Mouse (Mus musculus) CH12.LX (cell line): Measurements from ENCODE around the gene Cltc.

ENCODE experiments used
- CHD2 ChIP-seq: IDR thresholded peaks from 2 replicates; pipeline ENCODE4 v1.6.1; 2011; ENCODE audit warnings: low read length, improper control_type of control experiment
- CTCF ChIP-seq, 2 experiments: IDR thresholded peaks in 1 of 2; conservative IDR thresholded peaks in 1 of 2; 2 replicates each; pipeline ENCODE4 v1.5.1; 2011 to 2012; ENCODE audit warnings: low read depth in 2 of 2, low read length in 2 of 2, improper control_type of control experiment in 1 of 2, inconsistent platforms in 1 of 2, mild to moderate bottlenecking in 1 of 2, moderate library complexity in 1 of 2
- E2F4 ChIP-seq: IDR thresholded peaks from 2 replicates; pipeline ENCODE4 v1.6.1; 2011; ENCODE audit warnings: low read depth, low read length, improper control_type of control experiment; ENCODE audit not compliant: insufficient replicate concordance
- ELF1 ChIP-seq: IDR thresholded peaks from 2 replicates; pipeline ENCODE4 v1.6.1; 2014; ENCODE audit warnings: low read depth, mild to moderate bottlenecking, inconsistent platforms, low read length, improper control_type of control experiment
- EP300 ChIP-seq: IDR thresholded peaks from 2 replicates; pipeline ENCODE4 v1.6.1; 2011; ENCODE audit warnings: low read length, improper control_type of control experiment
- GABPA ChIP-seq: IDR thresholded peaks from 2 replicates; pipeline ENCODE4 v1.6.1; 2012; ENCODE audit warnings: low read depth, low read length, improper control_type of control experiment, inconsistent platforms; ENCODE audit not compliant: insufficient replicate concordance
- MYC ChIP-seq: IDR thresholded peaks from 2 replicates; pipeline ENCODE4 v1.6.1; 2011; ENCODE audit warnings: low read depth, mild to moderate bottlenecking, improper control_type of control experiment, low read length
- NELFE ChIP-seq: IDR thresholded peaks from 2 replicates; pipeline ENCODE4 v1.6.1; 2011; ENCODE audit warnings: low read depth, low read length, improper control_type of control experiment
- POLR2A ChIP-seq: IDR thresholded peaks from 2 replicates; pipeline ENCODE4 v1.6.1; 2011; ENCODE audit warnings: low read depth, mild to moderate bottlenecking, improper control_type of control experiment, low read length
- SIN3A ChIP-seq: IDR thresholded peaks from 2 replicates; pipeline ENCODE4 v1.6.1; 2012; ENCODE audit warnings: low read length, improper control_type of control experiment, inconsistent platforms

DNA sequence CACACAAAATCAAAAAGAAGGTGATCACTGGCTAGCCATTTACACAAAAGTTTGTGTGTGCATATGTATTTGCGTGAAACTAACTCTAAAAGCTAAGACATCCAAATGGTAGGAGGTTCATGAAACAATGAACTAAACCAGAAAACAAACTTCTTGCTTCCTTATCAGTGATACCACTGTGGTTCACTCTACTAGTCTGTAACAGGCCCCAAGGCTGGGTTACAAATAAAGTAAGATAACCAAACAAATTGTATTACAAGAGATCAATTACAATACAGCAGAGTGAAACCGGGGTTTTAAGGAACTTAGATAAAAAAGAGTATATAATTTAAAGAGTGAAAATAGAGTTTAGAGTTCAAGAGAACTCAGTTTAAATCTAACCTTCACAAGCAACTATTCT is 89.8 kb downstream of the Cltc start:
- TF ChIP-seq GABPA (no peak), CTCF (conservative IDR thresholded peaks at IDR 0.05 in 1 of 2, IDR thresholded peaks at IDR 0.05 in 1 of 2; ENCODE audit: low read depth in 2 of 2, low read length in 2 of 2) (no peak), ELF1 (no peak), NELFE (no peak), MYC (no peak), SIN3A (no peak), EP300 (no peak), POLR2A (no peak), CHD2 (no peak), E2F4 (no peak)
